Mouse (Mus musculus): ENCODE results near the gene Hoxb3.

Gene Hoxb3

DNA sequence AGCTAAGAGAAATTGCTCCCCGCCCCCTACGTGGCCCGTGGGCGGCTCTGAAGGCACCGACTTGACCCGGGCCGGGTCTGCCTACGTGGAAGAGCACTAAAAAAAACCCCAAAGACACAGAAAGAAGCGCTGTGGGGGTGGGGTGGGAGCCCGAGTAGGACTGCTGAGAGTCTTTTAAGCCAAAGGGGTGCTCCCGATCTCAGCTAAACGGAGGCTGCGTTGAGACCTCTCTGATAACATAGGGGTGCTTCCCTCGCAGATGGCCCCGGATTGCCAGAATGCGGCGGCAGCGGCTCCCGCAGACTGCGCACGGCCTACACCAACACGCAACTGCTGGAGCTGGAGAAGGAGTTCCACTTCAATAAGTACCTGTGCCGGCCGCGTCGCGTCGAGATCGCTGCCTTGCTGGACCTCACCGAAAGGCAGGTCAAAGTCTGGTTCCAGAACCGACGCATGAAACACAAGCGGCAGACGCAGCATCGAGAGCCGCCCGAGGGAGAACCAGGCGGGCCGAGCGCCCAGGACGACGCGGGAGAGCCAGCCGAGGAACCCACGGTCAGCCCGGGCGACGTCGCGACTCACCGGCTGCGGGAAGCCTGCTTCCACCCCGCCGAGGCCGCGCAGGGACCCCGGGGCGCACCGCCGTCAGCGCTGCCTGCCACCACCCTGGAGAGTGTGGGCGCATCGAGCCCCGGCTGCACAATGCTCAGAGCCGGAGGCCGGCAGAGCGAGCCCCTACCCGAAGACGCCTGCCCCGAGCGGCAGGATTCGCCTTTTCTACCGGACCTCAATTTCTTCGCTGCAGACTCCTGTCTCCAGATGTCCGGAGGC is 29.8 kb downstream of the Hoxb3 start:
- in situ Hi-C loops (cut with MboI, MseI): no loop called here

DNA sequence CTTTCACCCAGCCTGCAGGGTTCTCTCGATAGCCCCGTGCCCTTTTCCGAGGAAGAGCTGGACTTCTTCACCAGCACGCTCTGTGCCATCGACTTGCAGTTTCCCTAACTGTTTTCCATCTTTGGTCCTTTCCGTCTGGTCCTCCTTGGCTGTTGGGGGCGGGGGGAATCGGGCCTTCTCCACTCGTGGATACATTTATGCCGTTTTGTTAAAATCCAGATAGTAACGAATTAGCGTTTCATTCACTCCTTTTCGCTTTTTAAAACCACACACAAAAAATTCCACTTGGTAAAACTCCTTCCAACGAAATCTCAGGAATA is 30.4 kb downstream of the Hoxb3 start:
- in situ Hi-C loops (cut with MboI, MseI): no loop called here

DNA sequence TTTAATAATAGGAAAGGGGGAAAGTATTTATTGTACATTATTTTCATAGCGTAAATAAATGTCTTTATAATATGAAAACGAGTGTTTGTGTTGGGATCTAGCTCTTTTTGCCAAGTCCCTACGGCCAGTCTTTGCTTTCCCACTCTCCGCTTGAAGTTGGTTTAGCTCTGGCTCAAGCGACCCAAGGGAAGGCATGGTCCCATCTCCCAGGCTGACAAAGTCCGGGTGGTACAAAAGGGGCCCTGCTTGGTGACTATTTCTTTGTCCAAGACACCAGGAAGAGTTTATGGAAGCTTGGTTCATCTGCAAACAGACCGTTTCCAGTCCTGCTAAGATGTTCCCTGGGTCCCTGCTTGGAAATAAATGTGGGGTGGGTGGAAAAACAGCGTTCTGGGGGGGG is 30.8 kb downstream of the Hoxb3 start:
- in situ Hi-C loops (cut with MboI, MseI): no loop called here

DNA sequence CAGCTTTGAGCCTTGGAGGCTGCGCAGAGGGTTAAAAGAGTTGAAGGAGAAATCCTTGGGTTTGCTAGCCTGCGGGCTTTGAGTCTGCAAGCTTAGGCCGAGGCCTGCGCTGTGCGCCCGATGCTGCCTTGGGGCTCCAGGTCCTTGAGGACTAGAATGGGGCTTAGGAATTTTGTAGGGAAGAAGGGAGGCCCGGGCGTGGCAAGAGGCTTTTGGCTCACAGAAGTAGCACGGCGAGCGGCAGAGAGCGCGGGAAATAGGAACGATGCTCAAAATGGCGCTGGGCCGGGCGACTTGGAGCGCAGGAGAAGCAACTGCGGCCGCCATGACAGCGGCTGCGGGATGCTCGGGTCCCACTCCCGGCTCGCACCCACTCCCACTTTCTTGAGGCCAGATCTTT is 31.2 kb downstream of the Hoxb3 start:
- in situ Hi-C loops (cut with MboI, MseI): no loop called here

DNA sequence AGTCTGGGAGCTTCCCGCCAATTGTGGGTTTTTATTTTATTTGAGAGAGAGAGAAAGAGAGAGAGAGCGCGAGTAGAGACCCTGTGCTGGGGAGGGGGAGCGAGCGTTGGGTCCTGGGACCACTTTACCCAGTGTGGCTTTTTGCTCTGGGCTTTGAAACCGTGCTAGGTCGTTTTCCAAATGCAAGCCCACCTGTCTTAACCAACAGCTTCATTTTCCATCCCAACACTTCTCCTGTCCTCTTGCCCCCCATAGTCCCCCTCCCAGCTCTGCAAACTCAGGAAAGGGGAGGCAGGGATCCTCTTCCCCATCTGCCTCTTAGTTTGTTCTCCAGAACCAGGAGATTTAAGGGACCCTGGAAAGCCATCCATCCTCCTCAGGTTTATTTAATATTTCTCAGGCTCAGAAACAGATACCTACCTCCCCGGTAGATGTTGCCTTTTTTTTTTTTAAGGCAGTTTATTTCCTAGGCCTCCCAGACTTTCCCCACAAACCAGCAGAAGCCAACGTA is 31.7 kb downstream of the Hoxb3 start:
- in situ Hi-C loops (cut with MboI, MseI): loop anchor here (5.0 kb wide), 1 partner anchor 78 kb away; no protein-coding TSS in a partner anchor

DNA sequence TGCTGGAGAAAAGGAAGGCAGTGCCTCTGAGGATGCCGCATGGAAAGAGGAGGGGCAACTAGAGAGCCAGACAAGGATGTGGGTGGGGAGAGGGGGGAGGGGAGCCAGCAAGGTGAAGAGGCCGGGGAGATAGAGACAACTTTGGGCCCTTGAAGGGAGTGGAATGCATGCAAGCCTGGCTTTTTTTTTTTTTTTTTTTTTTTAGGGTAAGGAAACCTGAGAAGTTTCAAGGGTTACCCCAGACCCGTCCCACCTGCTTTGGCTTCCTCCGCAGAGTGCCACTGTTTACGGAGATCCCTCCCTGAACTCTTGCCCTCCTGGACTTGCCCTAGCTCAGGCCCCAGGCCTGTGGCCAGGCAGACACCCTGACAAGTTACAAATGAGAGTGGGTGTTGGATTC is 40.7 kb downstream of the Hoxb3 start:
- in situ Hi-C loops (cut with MboI, MseI): no loop called here

DNA sequence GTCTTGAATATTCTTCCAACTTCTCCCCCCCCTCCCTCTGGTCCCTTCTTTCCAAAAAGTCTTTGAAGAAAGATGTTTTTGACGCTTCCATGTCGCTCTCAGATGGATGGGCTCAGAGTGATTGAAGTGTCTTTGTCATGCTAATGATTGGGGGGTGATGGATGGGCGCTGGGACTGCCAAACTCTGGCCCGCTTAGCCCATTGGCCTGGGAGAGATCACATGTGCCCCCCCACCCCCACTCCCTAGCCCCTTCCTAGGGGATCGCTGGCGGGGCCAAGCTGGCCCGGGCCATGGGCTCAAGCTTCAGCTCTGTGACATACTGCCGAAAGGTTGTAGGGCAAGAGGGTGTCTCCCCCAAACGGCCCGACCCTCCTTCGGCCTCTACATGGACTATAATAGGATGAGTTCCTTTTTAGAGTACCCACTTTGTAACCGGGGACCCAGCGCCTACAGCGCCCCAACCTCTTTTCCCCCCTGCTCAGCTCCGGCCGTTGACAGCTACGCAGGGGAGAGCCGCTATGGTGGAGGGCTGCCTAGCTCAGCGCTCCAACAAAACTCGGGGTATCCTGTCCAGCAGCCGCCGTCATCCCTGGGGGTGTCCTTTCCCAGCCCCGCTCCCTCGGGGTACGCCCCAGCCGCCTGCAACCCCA is 42.4 kb downstream of the Hoxb3 start, which contains the start of gene Hoxb1:
Gene Hoxb1 (plus strand): TSS at position 312 of the 651 bp plus-strand sequence.
- in situ Hi-C loops (cut with MboI, MseI): no loop called here

DNA sequence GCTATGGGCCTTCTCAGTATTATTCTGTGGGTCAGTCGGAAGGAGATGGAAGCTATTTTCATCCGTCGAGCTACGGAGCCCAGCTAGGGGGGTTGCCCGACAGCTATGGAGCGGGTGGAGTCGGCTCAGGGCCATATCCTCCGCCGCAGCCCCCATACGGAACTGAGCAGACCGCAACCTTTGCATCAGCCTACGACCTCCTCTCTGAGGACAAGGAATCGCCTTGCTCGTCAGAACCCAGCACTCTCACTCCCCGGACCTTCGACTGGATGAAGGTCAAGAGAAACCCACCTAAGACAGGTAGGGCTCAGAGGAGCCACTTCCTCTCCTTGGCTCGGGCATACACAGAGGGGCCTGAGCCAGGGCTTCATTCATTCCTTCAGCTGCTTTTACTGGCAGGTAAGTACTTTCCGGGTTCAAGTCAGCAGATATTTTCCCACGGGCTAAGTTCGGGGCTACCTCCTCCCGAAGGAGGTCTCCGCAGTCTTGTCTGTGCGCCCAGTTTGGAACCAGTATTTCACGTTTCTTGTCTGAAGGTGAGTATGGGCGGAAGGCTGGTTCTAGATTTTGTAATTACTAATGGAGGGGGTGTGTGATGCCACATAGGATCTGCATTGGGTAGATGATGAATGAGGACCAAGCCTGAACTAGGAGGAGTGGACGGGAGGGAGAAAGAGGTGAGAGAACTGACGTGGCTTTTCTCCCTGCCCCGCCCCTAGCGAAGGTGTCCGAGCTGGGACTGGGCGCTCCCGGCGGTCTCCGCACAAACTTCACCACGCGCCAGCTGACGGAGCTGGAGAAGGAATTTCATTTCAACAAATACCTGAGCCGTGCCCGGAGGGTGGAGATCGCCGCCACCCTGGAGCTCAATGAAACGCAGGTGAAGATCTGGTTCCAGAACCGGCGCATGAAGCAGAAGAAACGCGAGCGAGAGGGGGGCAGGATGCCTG is 43.2 kb downstream of the Hoxb3 start:
- in situ Hi-C loops (cut with MboI, MseI): no loop called here

DNA sequence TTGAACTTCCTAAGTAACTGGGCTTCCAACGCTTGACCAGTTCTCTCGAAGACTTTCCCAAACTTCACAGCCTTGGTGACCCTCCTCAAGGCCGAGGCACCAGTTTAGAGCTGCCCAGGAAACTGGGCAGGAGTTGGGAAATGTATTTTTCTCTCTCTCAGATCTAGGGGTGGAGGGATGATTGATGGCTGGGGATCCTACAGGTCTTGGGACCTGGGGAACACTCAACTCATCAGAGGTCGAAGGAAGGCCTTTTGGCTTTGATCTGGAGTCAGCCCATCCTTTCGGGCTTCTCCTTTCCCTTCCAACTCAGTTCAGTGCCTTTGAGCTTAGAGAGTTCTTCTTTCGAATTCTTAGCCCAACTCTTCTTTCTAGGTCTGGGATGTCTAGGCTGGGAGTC is 44.0 kb downstream of the Hoxb3 start:
- in situ Hi-C loops (cut with MboI, MseI): no loop called here

DNA sequence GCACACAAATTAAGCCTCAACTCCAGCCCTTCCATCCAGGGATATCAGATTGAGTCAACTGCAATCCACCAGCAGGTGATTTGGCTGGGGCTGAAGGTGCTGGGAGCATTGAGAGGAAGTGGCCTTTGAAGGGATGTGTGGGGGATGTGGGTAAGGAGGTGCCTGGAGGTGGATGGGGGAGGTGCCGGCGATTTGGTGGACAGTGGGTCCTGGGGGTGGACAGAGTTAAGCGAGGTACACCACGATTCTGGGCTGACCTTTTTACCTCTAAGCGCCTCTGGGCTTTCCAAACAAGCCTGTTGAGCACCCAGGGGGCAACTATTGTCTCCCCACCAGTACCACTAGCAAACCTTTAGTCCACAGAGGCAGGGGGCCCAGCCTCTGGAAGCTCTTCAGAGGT is 45.6 kb downstream of the Hoxb3 start:
- in situ Hi-C loops (cut with MboI, MseI): no loop called here

DNA sequence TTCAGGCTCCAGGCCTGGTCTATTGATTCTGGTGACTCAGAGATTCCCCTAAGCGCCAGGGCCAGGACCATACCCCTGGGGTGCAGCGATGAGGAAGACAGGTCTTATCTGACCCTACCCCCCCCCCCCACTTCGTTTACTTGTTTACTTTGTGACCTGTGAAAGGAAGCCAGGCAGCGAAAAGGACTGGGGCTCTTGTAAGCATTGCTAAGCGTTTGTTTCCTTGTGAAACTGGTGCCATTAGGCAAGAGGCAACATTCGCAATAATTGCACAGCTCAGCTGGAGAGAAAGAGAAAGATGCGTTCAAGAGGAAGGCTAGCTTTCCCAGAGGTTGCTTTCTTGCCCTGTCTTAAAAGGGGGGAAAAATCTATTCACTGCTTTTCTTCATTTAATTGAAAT is 46.0 kb downstream of the Hoxb3 start:
- in situ Hi-C loops (cut with MboI, MseI): no loop called here

DNA sequence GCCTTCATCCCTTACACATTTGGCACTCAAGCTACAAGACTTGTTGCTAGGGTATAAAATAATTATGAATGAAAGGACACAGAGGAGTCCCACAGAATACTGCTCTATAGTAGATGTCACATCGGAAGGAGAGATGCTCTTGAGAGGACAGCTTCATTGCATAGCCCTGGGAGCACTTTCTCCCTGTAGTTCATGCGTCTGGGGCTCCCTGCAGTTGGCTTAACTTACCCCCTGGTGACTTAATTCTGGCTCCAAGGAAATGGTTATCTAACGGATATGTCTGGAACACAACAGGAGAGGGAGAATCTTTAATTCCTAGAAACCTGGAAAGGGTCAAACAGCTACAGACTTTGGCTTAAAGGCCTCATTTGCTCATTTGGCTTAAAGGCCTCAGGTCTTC is 48.6 kb downstream of the Hoxb3 start:
- in situ Hi-C loops (cut with MboI, MseI): no loop called here

DNA sequence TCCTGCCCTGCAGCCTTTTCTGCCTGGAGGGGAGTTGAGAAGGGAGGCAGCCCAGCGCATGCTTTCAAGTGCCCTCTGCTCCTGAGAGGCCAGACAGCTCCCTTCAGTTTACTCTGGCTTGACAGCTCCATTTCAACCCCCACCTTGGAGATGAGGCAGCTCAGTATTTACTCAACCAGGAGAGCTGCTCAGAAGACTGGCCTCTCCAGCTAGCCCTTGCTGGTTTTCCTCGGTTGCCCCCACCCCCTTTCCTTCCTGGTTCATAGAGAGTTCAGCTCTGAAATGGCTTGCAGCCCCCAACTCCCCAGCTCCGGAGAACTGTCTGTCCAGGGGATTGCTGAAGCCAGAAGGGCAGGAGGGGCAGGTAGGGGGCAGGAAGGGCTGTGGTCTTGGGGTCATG is 49.4 kb downstream of the Hoxb3 start:
- in situ Hi-C loops (cut with MboI, MseI): no loop called here

DNA sequence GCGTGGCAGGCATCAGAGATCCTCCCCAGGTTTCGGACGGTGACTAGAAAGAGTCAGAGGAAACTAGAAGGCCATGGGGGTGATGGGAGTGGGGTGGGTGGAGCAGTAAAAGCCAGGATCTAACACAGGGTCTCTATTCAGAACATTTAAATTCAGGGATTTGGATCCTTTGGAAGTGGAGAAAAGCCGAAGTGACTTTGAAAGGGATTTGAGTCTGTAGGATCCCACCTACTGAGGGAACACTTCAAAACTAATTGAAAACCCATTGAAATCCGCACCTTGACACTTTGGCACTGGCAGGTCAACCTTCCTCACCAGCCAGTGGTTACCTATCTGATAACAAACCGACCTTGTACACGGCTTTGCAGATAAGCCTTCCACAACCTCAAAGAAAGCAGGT is 51.7 kb downstream of the Hoxb3 start:
- in situ Hi-C loops (cut with MboI, MseI): no loop called here

DNA sequence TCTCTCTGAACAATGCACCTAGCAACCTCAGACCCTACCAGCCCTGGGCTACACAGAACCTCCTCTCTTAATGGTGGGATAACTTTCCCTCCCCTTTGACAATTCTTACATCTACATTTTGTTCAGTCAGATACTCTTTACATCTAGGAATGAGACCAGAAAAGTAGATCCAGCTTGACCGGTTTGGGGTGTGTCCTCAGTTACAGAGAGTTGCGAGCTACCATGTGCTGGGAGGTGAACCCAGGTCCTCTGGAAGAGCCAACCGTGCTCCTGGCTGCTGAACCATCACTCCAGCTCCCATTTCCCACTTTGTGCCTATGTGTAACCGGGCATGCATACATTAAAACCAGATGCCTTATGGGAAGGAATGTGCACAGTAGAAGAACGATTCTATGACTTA is 60.3 kb downstream of the Hoxb3 start:
- in situ Hi-C loops (cut with MboI, MseI): no loop called here

DNA sequence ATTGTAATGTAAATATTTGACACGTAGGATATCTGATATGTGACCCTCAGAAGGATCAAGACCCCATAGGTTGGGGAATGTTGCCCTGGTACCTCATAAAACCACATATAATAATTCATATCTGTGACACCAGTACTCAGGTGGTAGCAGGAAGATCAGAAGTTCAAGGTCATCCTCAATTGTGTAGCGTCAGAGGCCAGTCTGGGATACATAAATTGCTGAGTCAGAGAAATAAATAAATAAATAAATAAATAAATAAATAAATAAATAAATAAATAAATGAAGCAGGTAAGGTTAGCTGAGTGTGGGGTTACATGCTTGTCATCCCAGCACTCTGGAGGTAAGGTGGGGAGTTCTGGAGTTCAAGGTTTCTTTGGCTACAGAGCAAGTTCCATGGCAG is 64.5 kb downstream of the Hoxb3 start:
- in situ Hi-C loops (cut with MboI, MseI): no loop called here

DNA sequence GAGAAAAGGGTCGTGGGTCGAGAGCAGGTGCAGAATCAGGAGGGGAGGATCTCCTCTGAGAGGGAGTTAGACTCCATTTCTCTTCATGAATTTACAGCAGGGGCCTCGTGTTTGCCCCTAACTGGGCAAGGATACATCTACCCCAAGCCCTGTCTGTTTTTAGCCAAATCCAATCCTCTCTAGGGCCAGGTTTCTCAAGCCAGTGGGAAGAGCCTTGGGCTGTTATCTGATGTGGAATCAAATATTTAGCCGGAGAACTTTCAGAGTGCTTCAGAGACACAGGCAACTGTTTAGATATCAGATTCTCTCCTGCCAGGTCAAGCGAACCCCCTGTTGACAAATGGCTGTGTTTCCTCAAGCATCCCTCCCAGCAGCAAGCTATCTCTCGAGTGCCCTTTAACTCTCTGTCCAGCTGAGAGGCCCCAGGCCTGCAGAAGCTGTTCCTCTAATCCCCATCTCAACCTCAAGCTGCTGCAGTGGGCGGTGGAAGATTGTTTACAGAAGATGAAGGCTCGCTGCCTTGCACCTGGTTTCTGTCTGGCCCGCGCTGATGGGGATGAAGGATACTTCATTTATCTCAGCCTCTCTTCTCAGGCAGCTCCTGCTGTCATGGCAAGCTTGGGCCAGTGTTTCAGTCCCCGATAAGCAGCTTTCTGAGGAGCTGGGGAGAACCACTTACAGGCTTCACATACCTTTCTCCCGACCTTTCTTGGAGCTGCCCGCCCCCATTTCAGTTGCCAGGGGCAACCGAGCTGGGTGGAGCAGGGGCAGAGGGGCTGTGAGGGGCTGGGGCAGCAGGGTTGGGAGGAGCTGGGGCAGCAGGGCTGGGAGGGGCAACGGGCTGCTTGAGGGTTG is 73.9 kb downstream of the Hoxb3 start:
- in situ Hi-C loops (cut with MboI, MseI): no loop called here
